Mouse (Mus musculus) adrenal gland, postnatal 25 days (tissue): ENCODE measurements around the gene Zscan4-ps3. TPM values are rescaled to one million over a fixed set of nuclear protein-coding genes. Genes with fewer than 3 reads are reported as not detected.
"Not testable (repeated sequence)": the region's sequence is repeated elsewhere in the genome, so short reads cannot be mapped to it uniquely, and the experiment has no call there.

ENCODE experiments used
- DNase-seq: peaks from one replicate; pipeline ENCODE4 v3.0.0; 2021; ENCODE audit warnings: mixed read lengths
- long read RNA-seq: library from polyadenylated mRNA; stranded (forward); transcript quantifications from one replicate; pipeline ENCODE4 v2.0.0, GENCODE M21; 2021
- total RNA-seq: library from RNA; stranded (reverse); gene quantifications from 2 replicates; pipeline ENCODE4 v1.2.3, GENCODE M21; 2021

The Zscan4-ps3 gene
- total RNA-seq, result not detected in 2 replicates
- long read RNA-seq, result 0 reads

DNA sequence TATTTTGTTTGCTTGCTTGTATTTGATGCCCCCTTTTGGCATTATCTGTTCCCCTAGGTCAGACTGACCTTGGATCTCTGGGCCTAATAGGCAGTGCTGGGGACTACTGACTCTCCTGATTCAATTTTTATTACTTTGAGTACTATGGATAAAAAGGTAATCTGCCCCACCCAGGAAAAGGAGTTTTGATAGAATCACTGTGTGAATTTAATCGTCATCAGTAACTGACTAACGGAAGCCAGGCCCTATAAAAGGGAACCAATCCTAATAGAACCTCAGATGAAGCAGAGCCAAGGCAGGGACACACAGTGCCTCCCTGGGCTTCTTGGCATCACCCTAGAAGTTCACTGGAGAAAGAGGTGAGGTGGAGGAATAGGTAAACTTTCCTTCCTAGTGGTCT is at the start of gene Zscan4-ps3:
Gene Zscan4-ps3 (plus strand): TSS at position 301 of the 400 bp plus-strand sequence.
- not testable (repeated sequence) for DNase-seq

DNA sequence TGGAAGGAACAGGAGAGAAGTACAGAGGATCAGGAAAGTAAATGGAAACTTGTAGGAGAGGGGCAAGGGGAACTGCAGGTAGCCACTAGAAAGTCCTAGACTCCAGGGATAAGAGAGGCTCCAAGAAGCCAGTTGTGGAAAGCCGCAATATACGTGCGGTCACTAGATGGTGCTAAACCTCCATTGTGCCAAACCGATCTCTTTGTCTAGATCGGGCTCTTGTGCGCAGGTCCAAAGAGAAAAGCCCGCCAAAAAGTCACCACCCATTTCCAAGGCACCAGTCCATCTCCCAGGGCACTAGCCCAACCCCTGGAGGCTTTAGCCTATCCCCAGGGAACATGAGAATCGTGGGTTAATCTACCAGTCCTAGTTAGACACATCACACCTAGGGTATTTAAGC is 8.0 kb downstream of the Zscan4-ps3 start:
- DNase-seq, result peak; percentile 2

Other genes with a start within 250 kb of the Zscan4-ps3 start
- not detected in 2 replicates for gene Zscan4f, start 211.4 kb upstream of the Zscan4-ps3 start, total RNA-seq
- not detected in 2 replicates for gene Zscan4-ps2, start 95.0 kb upstream of the Zscan4-ps3 start, total RNA-seq
- not detected in 2 replicates for gene Vmn1r72, start 70.8 kb downstream of the Zscan4-ps3 start, total RNA-seq
- gene Vmn1r73, start 121.0 kb downstream of the Zscan4-ps3 start, total RNA-seq, result not detected in 2 replicates
- not detected in 2 replicates for gene Vmn1r74, start 224.7 kb downstream of the Zscan4-ps3 start, total RNA-seq